Mouse (Mus musculus) frontal cortex, adult 2 months (tissue): ENCODE data around the gene Krt6b. TPM values are rescaled to one million over a fixed set of nuclear protein-coding genes. Genes with fewer than 3 reads are reported as not detected.
A peak's percentile ranks its signal among the peaks of the same experiment; 100 is the strongest.
"Not testable (repeated sequence)": the region's sequence is repeated elsewhere in the genome, so short reads cannot be mapped to it uniquely, and the experiment has no call there.

Experiments
- DNase-seq, 2 experiments: peaks; one replicate each; pipeline ENCODE4 v3.0.0; 2022; ENCODE audit warnings: low spot score in 1 of 2; ENCODE audit errors: extremely low spot score in 1 of 2
- polyA plus RNA-seq: library from polyadenylated mRNA; depleted of rRNA; stranded (reverse); fragments of >200 nt; gene quantifications from 2 replicates; pipeline ENCODE4 v1.2.3, GENCODE M21; 2012; rRNA removed

Gene Krt6b
- not detected in 2 replicates for polyA plus RNA-seq

- DNase-seq = no peak
These were observed at the start of gene Krt6b for GRCm38 (mm10) chr15:101680187-101680586. TSS of gene Krt6b (minus strand) at chr15:101680287.

- no peak for DNase-seq
These were observed 44.6 kb upstream of the Krt6b start for GRCm38 (mm10) chr15:101724686-101725085.

- no peak for DNase-seq
These were observed 35.7 kb upstream of the Krt6b start for GRCm38 (mm10) chr15:101715831-101716230.

GRCm38 (mm10) chr15:101714356-101714755, 34.3 kb upstream of the Krt6b start:
- no peak for DNase-seq

- DNase-seq = no peak
These were observed 33.6 kb upstream of the Krt6b start for GRCm38 (mm10) chr15:101713731-101714130.

GRCm38 (mm10) chr15:101712720-101713119, 32.6 kb upstream of the Krt6b start, which contains the start of gene Krt5:
TSS of gene Krt5 (minus strand) at chr15:101712898.
- DNase-seq = no peak

- DNase-seq = no peak
These were observed 28.6 kb upstream of the Krt6b start for GRCm38 (mm10) chr15:101708683-101709082.

GRCm38 (mm10) chr15:101707454-101707853, 27.4 kb upstream of the Krt6b start:
- DNase-seq = no peak

GRCm38 (mm10) chr15:101704066-101704465, 24.0 kb upstream of the Krt6b start:
- peak in 1 of 2 experiments; percentile 9 for DNase-seq

GRCm38 (mm10) chr15:101702380-101702779, 22.3 kb upstream of the Krt6b start:
- DNase-seq = no peak

GRCm38 (mm10) chr15:101699866-101700265, 19.8 kb upstream of the Krt6b start:
- DNase-seq = no peak

GRCm38 (mm10) chr15:101699192-101699591, 19.1 kb upstream of the Krt6b start:
- DNase-seq = no peak

- DNase-seq = no peak
These were observed 17.5 kb upstream of the Krt6b start for GRCm38 (mm10) chr15:101697326-101698188.

- DNase-seq = no peak
These were observed 14.1 kb upstream of the Krt6b start, which contains the start of gene Krt6a for GRCm38 (mm10) chr15:101694207-101694606. TSS of gene Krt6a (minus strand) at chr15:101694307.

- DNase-seq = not testable (repeated sequence)
These were observed 10.4 kb upstream of the Krt6b start for GRCm38 (mm10) chr15:101690460-101690859.

GRCm38 (mm10) chr15:101688161-101688560, 8.1 kb upstream of the Krt6b start:
- DNase-seq = no peak

GRCm38 (mm10) chr15:101675978-101676377, 4.1 kb downstream of the Krt6b start:
- no peak for DNase-seq

- DNase-seq = no peak
These were observed 27.3 kb downstream of the Krt6b start for GRCm38 (mm10) chr15:101652736-101653265.

- DNase-seq = no peak
These were observed 32.8 kb downstream of the Krt6b start, which contains the start of gene Gm5478 for GRCm38 (mm10) chr15:101647280-101647679. TSS of gene Gm5478 (minus strand) at chr15:101647380.

GRCm38 (mm10) chr15:101627884-101628283, 52.2 kb downstream of the Krt6b start, which contains the start of gene Gm5414:
TSS of gene Gm5414 (minus strand) at chr15:101628188.
- DNase-seq = no peak
